Mouse (Mus musculus) natural killer cell, adult 2 months (primary cell): ENCODE measurements around the gene Mptx1.
"Not testable (repeated sequence)": the region's sequence is repeated elsewhere in the genome, so short reads cannot be mapped to it uniquely, and the experiment has no call there.

Source experiments
- DNase-seq, 2 experiments: peaks; one replicate each; pipeline ENCODE4 v3.0.0; 2022; ENCODE audit warnings: low spot score in 2 of 2

Gene Mptx1

GRCm38 (mm10) chr1:174330218-174330617 lies at the start of gene Mptx1:
Gene Mptx1 (plus strand): TSS chr1:174330518.
- no peak for DNase-seq

GRCm38 (mm10) chr1:174303162-174303561 lies 27.2 kb upstream of the Mptx1 start:
- no peak for DNase-seq

GRCm38 (mm10) chr1:174317308-174317707 lies 13.0 kb upstream of the Mptx1 start:
- DNase-seq, result no peak

- not testable (repeated sequence) for DNase-seq
These were observed 23.3 kb downstream of the Mptx1 start for GRCm38 (mm10) chr1:174353636-174354035.

GRCm38 (mm10) chr1:174354640-174355039 lies 24.3 kb downstream of the Mptx1 start:
- no peak for DNase-seq

- no peak for DNase-seq
These were observed 34.6 kb downstream of the Mptx1 start, which contains the start of gene Olfr417 for GRCm38 (mm10) chr1:174364882-174365451. Gene Olfr417 (plus strand): TSS chr1:174365122.

GRCm38 (mm10) chr1:174373799-174374198 lies 43.5 kb downstream of the Mptx1 start:
- DNase-seq, result no peak
